Mouse (Mus musculus) embryonic fibroblast, embryonic 13.5 days (primary cell): ENCODE results near the gene Mycbpap. TPM values are rescaled to one million over a fixed set of nuclear protein-coding genes. Genes with fewer than 3 reads are reported as not detected.

Experiments
- H3K27ac ChIP-seq: 2 replicates; pipeline ENCODE4 v1.5.1; 2012; ENCODE audit warnings: low read length, control low read depth, inconsistent platforms; ENCODE audit not compliant: insufficient read depth
- H3K4me1 ChIP-seq: 2 replicates; pipeline ENCODE4 v1.6.1; 2011; ENCODE audit warnings: low read length; ENCODE audit not compliant: control insufficient read depth, insufficient read depth
- H3K4me3 ChIP-seq: 2 replicates; pipeline ENCODE4 v1.5.1; 2011; ENCODE audit warnings: mild to moderate bottlenecking, control low read depth, low read length; ENCODE audit not compliant: insufficient read depth
- CTCF ChIP-seq: IDR thresholded peaks from 2 replicates; pipeline ENCODE4 v1.5.1; 2011; ENCODE audit warnings: mild to moderate bottlenecking, control low read depth, low read length, moderate library complexity, borderline replicate concordance; ENCODE audit not compliant: insufficient read depth
- POLR2A ChIP-seq: IDR thresholded peaks from 2 replicates; pipeline ENCODE4 v1.6.1; 2011; ENCODE audit warnings: low read depth, mild to moderate bottlenecking, control low read depth, low read length, moderate library complexity
- polyA plus RNA-seq: library from polyadenylated mRNA; stranded (reverse); fragments of >200 nt; gene quantifications from 2 replicates; pipeline ENCODE4 v1.2.4, GENCODE M21; 2011; ENCODE audit warnings: low read depth; ENCODE audit not compliant: missing spikeins, insufficient read length

Gene Mycbpap
- polyA plus RNA-seq, 1 experiment, result 2.0 TPM

GRCm38 (mm10) chr11:94455161-94455820 is 66.3 kb downstream of the Mycbpap start:
- TF ChIP-seq POLR2A, result no peak
- no peak for TF ChIP-seq CTCF
- Histone ChIP-seq H3K27ac (no peak overlapping the region), H3K4me3 (no peak overlapping the region), H3K4me1 (no peaks in the 10 kb centered on the region)

GRCm38 (mm10) chr11:94454756-94455155 is 66.8 kb downstream of the Mycbpap start:
- TF ChIP-seq POLR2A (no peak), CTCF (no peak)
- Histone ChIP-seq H3K27ac (no peak overlapping the region), H3K4me3 (no peak overlapping the region), H3K4me1 (no peaks in the 10 kb centered on the region)

Other genes with a start within 250 kb of the Mycbpap start
- gene Gm21885, start 239.9 kb downstream of the Mycbpap start, polyA plus RNA-seq, result not detected in 2 replicates
- 75.7 and 88.2 TPM in 2 replicates for gene Luc7l3, start 199.8 kb downstream of the Mycbpap start, polyA plus RNA-seq
- gene Ankrd40, start 193.7 kb downstream of the Mycbpap start, polyA plus RNA-seq, result 79.0 and 83.8 TPM in 2 replicates
- 1.9 and 3.0 TPM in 2 replicates for gene Abcc3, start 128.7 kb downstream of the Mycbpap start, polyA plus RNA-seq
- gene Cacna1g, start 47.5 kb downstream of the Mycbpap start, polyA plus RNA-seq, result 31.7 and 38.9 TPM in 2 replicates
- not detected in 2 replicates for gene Spata20, start 35.6 kb downstream of the Mycbpap start, polyA plus RNA-seq
- 0.53 and 1.4 TPM in 2 replicates for gene Epn3, start 21.8 kb downstream of the Mycbpap start, polyA plus RNA-seq
- 4.1 and 5.5 TPM in 2 replicates for gene Rsad1, start 27.5 kb upstream of the Mycbpap start, polyA plus RNA-seq
- not detected in 2 replicates for gene Chad, start 43.3 kb upstream of the Mycbpap start, polyA plus RNA-seq
- 13.8 and 19.4 TPM in 2 replicates for gene Acsf2, start 80.1 kb upstream of the Mycbpap start, polyA plus RNA-seq
- gene Lrrc59, start 108.0 kb upstream of the Mycbpap start, polyA plus RNA-seq, result 227 and 243 TPM in 2 replicates
- gene Mrpl27, start 132.0 kb upstream of the Mycbpap start, polyA plus RNA-seq, result 49.9 and 52.0 TPM in 2 replicates
- 8.1 and 8.9 TPM in 2 replicates for gene Eme1, start 132.2 kb upstream of the Mycbpap start, polyA plus RNA-seq
- 12.9 and 16.4 TPM in 2 replicates for gene Xylt2, start 155.8 kb upstream of the Mycbpap start, polyA plus RNA-seq
- not detected in 2 replicates for gene Gm11541, start 182.8 kb upstream of the Mycbpap start, polyA plus RNA-seq
- not detected in 2 replicates for gene Cdc34b, start 220.0 kb upstream of the Mycbpap start, polyA plus RNA-seq